Mouse (Mus musculus) stomach, embryonic 15.5 days (tissue): Measurements from ENCODE around the gene Rad51ap1. TPM values are rescaled to one million over a fixed set of nuclear protein-coding genes. Genes with fewer than 3 reads are reported as not detected.

Experiments
- ATAC-seq: fragments of 200-750 bp; cut with Nextera tagmentation; 2 replicates; pipeline ENCODE4 v1.8.0; 2017; ENCODE audit warnings: low read depth, moderate number of reproducible peaks, moderate TSS enrichment; ENCODE audit not compliant: insufficient read depth, low FRiP score
- H3K27ac ChIP-seq: fragments of 300-500 bp; sonication (generic); 2 replicates; pipeline ENCODE4 v1.5.1; 2015; ENCODE audit warnings: mild to moderate bottlenecking, inconsistent platforms
- H3K27me3 ChIP-seq: fragments of 300-500 bp; sonication (generic); replicated peaks from 2 replicates; pipeline ENCODE4 v1.6.1; 2015; ENCODE audit warnings: inconsistent platforms
- H3K36me3 ChIP-seq: fragments of 300-500 bp; sonication (generic); 2 replicates; pipeline ENCODE4 v1.6.1; 2015; ENCODE audit warnings: inconsistent platforms
- H3K4me1 ChIP-seq: fragments of 300-500 bp; sonication (generic); 2 replicates; pipeline ENCODE4 v1.6.1; 2015; ENCODE audit warnings: inconsistent platforms
- H3K4me2 ChIP-seq: fragments of 300-500 bp; sonication (generic); 2 replicates; pipeline ENCODE4 v1.6.1; 2015; ENCODE audit warnings: mild to moderate bottlenecking, inconsistent platforms
- H3K4me3 ChIP-seq: fragments of 300-500 bp; sonication (generic); replicated peaks from 2 replicates; pipeline ENCODE4 v1.5.1; 2015; ENCODE audit warnings: inconsistent platforms
- H3K9ac ChIP-seq: fragments of 300-500 bp; sonication (generic); 2 replicates; pipeline ENCODE4 v1.6.1; 2015; ENCODE audit warnings: inconsistent platforms
- H3K9me3 ChIP-seq: fragments of 300-500 bp; sonication (generic); 2 replicates; pipeline ENCODE4 v1.6.1; 2016; ENCODE audit warnings: inconsistent platforms
- WGBS: fragments of 180-500 bp; shearing (Covaris S2); methylation state at CpG from one replicate; pipeline ENCODE4 v1.1.7; 2015; 5-methylcytosine and 5-hydroxymethylcytosine counted together
- polyA plus RNA-seq: library from polyadenylated mRNA; unstranded; fragments of >200 nt; fragmentation: Nextera tagmentation; extraction: Ambion mirVana; gene quantifications from 2 replicates; pipeline ENCODE4 v1.2.1, GENCODE M21; 2015

Gene Rad51ap1
- polyA plus RNA-seq, 1 experiment from 2014 or later: 49.7 TPM

DNA sequence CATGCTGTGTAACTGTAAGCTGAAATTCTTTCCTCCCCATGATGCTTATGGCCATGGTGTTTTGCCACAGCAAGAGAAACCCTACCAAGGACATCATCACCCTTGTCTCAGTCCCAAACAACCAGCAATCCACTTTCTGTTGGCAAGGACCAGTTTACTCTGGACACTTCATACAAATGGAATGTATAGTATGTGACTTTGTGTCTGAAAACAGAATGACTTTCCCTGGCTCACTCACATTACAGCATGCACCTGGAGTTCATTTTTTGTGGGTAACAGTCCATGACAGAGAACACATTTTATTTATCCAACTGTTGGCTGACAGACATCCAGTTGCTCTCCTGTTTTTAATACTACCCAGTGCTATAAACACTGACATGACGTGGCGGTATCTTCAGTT lies 6.5 kb downstream of the Rad51ap1 start:
- Histone ChIP-seq H3K9ac (no peak overlapping the region), H3K27me3 (no peaks in the 10 kb centered on the region), H3K4me2 (no peak overlapping the region), H3K4me3 (no peak overlapping the region), H3K9me3 (no peaks in the 10 kb centered on the region), H3K4me1 (0 out of 2 replicates have a peak, but pooled peaks cover 2% of the 10 kb centered on the region), H3K27ac (no peak overlapping the region), H3K36me3 (peaks cover 13% of the 10 kb centered on the region; the same call in 1 of the 2 replicates)
- no peak for ATAC-seq
- 88% methylated on average over 2 of the region's 2 CpGs for WGBS

DNA sequence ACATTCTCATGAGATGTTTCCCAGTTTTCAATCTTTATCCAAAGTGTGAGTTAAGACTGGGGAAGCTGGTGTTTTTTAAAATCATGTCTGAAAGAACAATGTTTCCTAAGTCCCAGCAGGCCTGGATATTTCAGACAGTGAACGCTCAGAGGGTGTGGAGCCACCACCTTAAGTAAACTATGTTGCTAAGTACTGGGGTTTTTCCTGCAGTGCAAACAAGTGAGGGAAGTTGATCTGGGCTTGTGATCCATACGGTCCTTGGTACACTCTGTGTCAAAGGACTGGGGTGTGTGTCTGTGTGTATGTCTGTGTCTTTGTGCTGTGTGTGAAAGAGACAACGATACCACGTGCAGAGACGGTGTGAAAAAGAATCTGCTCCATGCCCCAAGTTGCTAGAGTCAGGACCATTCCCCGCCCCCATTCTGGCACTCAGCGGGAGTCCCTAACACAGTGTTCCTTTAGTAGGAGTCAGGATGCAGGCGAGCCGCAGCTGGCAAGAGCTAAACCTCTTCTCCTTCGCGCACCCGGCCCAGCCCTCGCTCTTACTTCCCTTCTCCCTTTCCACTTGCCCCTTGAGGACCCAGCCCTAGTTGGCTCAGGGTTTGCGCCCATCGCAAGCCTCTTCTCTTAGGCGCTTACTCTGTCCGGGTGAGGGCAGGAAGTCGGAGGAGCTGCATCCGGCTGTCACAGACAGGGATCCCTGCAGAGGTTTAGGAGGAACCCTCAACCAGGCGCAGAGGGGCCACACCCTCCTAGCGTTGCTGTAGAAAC lies 18.1 kb downstream of the Rad51ap1 start, which contains the start of gene Dyrk4:
Gene Dyrk4, minus strand, starts transcription at position 729 of the 771 bp plus-strand sequence.
- no peaks in the 10 kb centered on the region for H3K4me1 ChIP-seq
- 9% methylated on average over 21 of the region's 21 CpGs for WGBS
- no peaks in the 10 kb centered on the region for H3K9me3 ChIP-seq
- no peaks in the 10 kb centered on the region for H3K27me3 ChIP-seq
- peaks cover 23% of the 10 kb centered on the region for H3K36me3 ChIP-seq
- ATAC-seq: peak; percentile 96
- H3K9ac ChIP-seq: no peak within 1 kb of the TSS
- peak within 1 kb of the TSS; percentile 44 for H3K4me2 ChIP-seq
- H3K4me3 ChIP-seq: peak within 1 kb of the TSS; percentile 23; the same call in 1 of the 2 replicates
- H3K27ac ChIP-seq: peak within 1 kb of the TSS; percentile 83

DNA sequence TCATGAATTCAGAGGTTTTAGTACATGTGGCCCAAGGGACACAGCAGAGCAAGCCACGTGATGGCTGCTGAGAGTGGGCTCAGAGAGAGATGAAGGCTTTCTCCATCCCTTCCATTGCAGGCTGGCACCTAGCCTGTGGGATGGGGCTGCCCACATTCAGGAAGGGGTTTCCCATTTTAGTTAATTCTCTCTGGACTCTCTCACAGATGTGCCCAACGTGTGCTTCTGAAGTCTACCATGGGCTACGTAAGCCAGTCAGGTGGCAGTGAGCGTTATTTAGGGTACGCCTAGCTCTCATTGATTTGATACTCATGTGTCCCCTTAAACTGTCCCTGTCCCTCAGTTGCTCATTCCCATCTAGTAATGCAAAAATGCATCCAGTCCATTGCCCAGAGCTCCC lies 24.5 kb downstream of the Rad51ap1 start:
- WGBS: 85% methylated on average over 5 of the region's 5 CpGs
- H3K27ac ChIP-seq: no peak overlapping the region
- no peak overlapping the region for H3K9ac ChIP-seq
- H3K4me1 ChIP-seq: no peaks in the 10 kb centered on the region
- no peak overlapping the region for H3K4me2 ChIP-seq
- no peaks in the 10 kb centered on the region for H3K9me3 ChIP-seq
- no peaks in the 10 kb centered on the region for H3K27me3 ChIP-seq
- no peak for ATAC-seq
- no peak overlapping the region for H3K4me3 ChIP-seq
- H3K36me3 ChIP-seq: no peaks in the 10 kb centered on the region

DNA sequence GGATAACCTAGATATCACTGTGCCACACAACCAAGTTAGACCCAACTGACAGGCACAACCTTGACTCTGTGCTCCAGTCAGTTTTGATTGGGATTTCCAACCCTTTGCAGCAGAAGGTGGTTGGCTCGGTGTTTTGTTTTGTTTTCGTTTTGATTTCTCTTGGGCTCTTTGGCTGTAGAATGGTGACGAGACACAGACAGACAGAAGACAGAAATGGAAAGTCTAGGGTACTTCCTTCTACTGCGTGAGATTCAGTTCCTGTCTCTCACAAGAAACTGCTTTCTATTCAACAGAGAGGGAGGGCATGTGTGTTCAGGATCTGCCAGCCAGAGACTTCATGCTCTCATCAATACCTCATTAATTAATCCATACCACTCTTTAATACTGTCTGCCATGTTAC lies 28.7 kb downstream of the Rad51ap1 start:
- Histone ChIP-seq H3K4me3 (no peak overlapping the region), H3K9ac (no peak overlapping the region), H3K4me2 (no peak overlapping the region), H3K27ac (no peak overlapping the region), H3K9me3 (no peaks in the 10 kb centered on the region), H3K4me1 (no peaks in the 10 kb centered on the region), H3K36me3 (no peaks in the 10 kb centered on the region), H3K27me3 (no peaks in the 10 kb centered on the region)
- 72% methylated on average over 4 of the region's 4 CpGs for WGBS
- ATAC-seq: no peak

DNA sequence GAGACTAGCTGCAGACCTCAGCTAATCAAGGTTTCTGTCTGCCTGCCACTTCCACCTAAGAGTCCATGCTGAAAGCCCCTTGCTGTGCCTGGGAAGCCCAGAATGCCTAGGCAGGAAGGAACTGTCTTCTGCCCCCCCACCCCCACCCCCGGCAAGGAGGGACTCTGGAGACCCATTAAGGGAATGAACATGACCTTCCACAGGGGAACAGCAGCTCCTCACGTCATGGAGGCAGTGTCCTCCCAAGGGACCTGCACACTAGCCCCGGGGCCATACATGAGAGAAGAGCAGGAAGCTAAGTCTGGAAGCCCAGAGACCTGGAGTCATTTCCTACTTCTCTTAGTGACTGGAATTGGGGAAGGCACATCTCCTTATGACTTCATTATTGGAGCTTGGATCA lies 31.5 kb downstream of the Rad51ap1 start:
- 55% methylated on average over 3 of the region's 3 CpGs for WGBS
- no peaks in the 10 kb centered on the region for H3K27me3 ChIP-seq
- H3K4me1 ChIP-seq: no peaks in the 10 kb centered on the region
- ATAC-seq: no peak
- H3K9ac ChIP-seq: no peak overlapping the region
- no peak overlapping the region for H3K4me2 ChIP-seq
- H3K27ac ChIP-seq: no peak overlapping the region
- H3K4me3 ChIP-seq: no peak overlapping the region
- no peaks in the 10 kb centered on the region for H3K36me3 ChIP-seq
- no peaks in the 10 kb centered on the region for H3K9me3 ChIP-seq

DNA sequence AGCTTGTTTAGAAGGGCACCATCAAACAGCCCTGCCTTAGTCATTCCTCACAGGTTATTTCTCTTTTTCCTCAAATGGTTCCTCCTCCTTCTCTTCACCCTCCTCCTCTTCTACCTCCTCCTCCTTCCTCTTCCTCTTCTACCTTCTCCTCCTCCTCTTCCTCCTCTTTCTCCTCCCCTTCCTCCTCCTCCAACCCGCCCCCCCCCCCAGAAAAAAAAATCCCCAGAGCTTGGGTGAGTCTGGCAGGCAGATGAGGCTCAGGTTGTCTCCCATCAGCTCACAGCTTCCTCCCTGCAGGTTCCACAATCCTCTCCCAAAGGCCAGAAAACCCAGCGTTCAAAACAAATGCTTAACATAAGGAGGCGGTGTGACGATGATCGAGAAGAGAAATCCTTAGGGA lies 32.0 kb downstream of the Rad51ap1 start:
- ATAC-seq: no peak
- H3K4me3 ChIP-seq: no peak overlapping the region
- H3K36me3 ChIP-seq: no peaks in the 10 kb centered on the region
- H3K4me1 ChIP-seq: no peaks in the 10 kb centered on the region
- H3K27me3 ChIP-seq: no peaks in the 10 kb centered on the region
- no peak overlapping the region for H3K27ac ChIP-seq
- H3K4me2 ChIP-seq: no peak overlapping the region
- no peak overlapping the region for H3K9ac ChIP-seq
- H3K9me3 ChIP-seq: no peaks in the 10 kb centered on the region
- 72% methylated on average over 4 of the region's 5 CpGs for WGBS

DNA sequence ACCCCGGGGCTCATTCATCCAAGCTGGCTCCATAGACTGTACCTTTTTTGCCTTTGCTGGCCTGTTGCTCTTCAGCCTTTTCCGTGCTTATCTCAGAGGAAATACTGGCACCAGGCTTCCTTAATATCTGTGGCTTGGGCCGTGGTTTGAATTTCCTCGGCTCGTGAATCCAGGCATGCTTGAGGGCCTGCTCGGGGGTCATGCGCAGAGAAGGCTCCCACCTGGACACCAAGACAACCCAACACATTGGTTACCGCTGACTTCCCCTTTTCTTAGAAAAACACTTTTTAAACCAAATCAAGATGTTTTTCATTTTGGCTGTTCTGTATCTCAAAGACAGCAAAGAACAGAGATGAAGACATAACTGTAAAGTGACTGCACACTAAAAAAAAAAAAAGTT lies 62.3 kb downstream of the Rad51ap1 start:
- no peak overlapping the region for H3K4me3 ChIP-seq
- no peaks in the 10 kb centered on the region for H3K27me3 ChIP-seq
- H3K9me3 ChIP-seq: no peaks in the 10 kb centered on the region
- no peak overlapping the region for H3K9ac ChIP-seq
- no peaks in the 10 kb centered on the region for H3K36me3 ChIP-seq
- H3K27ac ChIP-seq: no peak overlapping the region
- ATAC-seq: no peak
- H3K4me2 ChIP-seq: no peak overlapping the region
- no peaks in the 10 kb centered on the region for H3K4me1 ChIP-seq
- WGBS: 70% methylated on average over 8 of the region's 8 CpGs

Other genes with a start within 250 kb of the Rad51ap1 start
- gene Kcna6, start 198.9 kb downstream of the Rad51ap1 start, polyA plus RNA-seq: 2.7 and 2.8 TPM in 2 replicates
- 207 and 235 TPM in 2 replicates for gene Ndufa9, start 90.5 kb downstream of the Rad51ap1 start, polyA plus RNA-seq
- gene Akap3, start 86.5 kb downstream of the Rad51ap1 start, polyA plus RNA-seq: not detected in 2 replicates
- gene Dyrk4, start 17.7 kb downstream of the Rad51ap1 start, polyA plus RNA-seq: 0.14 TPM in 1 of 2 replicates, not detected in the other
- gene D6Wsu163e, start 375 bp upstream of the Rad51ap1 start, polyA plus RNA-seq: 14.5 and 16.6 TPM in 2 replicates
- gene Fgf6, start 76.0 kb upstream of the Rad51ap1 start, polyA plus RNA-seq: not detected in 2 replicates
- not detected in 2 replicates for gene Fgf23, start 133.3 kb upstream of the Rad51ap1 start, polyA plus RNA-seq
- 2.9 and 4.4 TPM in 2 replicates for gene Tigar, start 170.0 kb upstream of the Rad51ap1 start, polyA plus RNA-seq
- 922 and 986 TPM in 2 replicates for gene Ccnd2, start 212.6 kb upstream of the Rad51ap1 start, polyA plus RNA-seq